Mouse (Mus musculus) layer of hippocampus, adult 2 months (tissue): ENCODE results near the gene Ing1. TPM values are rescaled to one million over a fixed set of nuclear protein-coding genes. Genes with fewer than 3 reads are reported as not detected.

Experiments
- DNase-seq, 2 experiments: peaks; one replicate each; pipeline ENCODE4 v3.0.0; 2022; ENCODE audit warnings: low spot score in 2 of 2
- H3K27ac ChIP-seq: fragments of 200-600 bp; 2 replicates; pipeline ENCODE4 v1.8.1; 2022
- H3K4me3 ChIP-seq: fragments of 200-600 bp; 2 replicates; pipeline ENCODE4 v1.8.1; 2022; ENCODE audit warnings: mild to moderate bottlenecking
- CTCF ChIP-seq: fragments of 200-600 bp; conservative IDR thresholded peaks from 2 replicates; pipeline ENCODE4 v1.8.1; 2022; ENCODE audit warnings: antibody characterized with exemption, mild to moderate bottlenecking, moderate library complexity
- total RNA-seq, 2 experiments: library from RNA; stranded (reverse); gene quantifications; 2 replicates each; pipeline ENCODE4 v1.2.3; 2021

The Ing1 gene
- total RNA-seq, 2 experiments from 2014 or later = 37.1 TPM

- DNase-seq = no peak
- no peak for TF ChIP-seq CTCF
- no peak overlapping the region for H3K4me3 ChIP-seq
- no peak overlapping the region for H3K27ac ChIP-seq
These were observed 19.7 kb downstream of the Ing1 start for GRCm38 (mm10) chr8:11574911-11575603.

DNA sequence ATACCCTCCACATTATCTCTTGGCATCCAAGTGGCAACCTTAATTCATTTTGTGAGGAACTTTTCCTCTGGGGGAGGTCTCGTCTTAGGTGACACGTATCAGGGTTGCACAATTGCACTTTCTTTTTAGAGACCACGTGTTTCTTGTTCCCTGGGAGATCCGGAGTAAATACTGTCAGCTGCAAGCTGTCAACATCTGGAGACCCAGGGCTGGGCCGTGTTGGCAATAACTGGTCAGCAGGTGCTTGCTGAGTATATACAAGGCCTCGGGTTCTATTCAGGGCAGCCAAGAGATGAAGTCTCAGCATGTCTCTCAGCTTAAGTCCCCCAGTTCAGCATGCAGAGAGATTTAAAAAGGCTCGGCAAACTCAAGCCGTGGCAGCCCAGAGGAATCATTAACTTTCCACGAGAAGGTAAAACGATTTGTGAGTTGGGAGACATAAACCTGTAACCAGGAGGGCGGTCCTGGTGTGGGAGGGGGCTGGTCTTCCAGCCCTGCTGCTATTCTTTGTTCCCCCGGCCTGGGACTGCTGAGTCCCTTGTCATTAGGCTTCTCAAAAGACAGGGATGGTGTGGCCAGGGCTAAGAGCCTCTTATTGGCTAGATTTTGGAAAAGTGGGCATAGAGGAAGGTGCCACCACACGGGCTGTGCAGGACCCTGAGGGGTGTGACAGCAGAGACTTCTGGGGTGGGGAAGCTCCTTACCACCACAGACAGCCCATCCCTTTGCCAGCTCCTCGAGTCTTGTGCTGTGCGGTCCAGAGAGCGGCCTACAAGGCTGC is 20.4 kb downstream of the Ing1 start:
- DNase-seq = no peak
- H3K4me3 ChIP-seq = no peak overlapping the region
- TF ChIP-seq CTCF = no peak
- no peak overlapping the region for H3K27ac ChIP-seq

DNA sequence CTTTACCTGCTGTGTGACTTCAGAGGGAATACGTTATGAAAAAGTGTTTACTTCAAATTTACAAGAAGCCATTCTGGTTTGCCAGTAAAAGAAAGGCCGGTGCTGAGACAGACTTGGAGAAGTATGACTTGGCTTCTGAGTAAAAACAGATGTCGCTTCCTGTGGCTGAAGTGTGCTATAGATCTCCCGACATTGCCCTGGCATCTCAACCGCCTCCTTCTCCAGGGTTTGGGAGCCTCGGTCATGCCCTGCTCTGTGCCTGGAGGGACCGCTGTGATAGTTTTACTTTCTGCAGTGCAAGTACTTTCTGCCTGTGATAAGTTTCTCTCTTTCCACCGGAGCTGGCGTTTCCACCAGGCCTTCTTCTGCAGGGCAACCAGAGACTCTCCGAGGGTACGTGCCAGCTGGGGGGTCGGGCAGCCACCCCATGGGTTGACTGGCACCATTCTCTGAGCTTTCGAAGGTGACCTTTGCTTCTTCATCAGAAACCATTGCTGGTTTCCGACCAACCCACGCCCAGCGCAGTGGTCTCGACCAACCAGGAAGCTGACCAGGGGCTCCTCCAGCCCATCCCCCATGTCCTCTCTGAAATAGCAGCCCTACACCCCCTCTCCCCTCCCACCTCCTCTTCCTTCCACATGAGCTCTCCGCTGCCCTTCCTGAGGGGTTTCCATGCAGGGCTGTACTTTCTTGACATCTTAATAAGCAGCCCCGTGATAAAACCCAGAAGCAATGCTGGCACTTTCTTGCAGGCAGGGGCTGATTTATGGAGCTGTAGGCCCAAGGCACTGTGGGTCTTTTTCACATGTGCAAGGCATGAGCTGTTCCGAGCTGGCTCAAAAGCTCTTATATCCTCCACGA is 30.4 kb downstream of the Ing1 start:
- no peak for TF ChIP-seq CTCF
- no peak for DNase-seq
- no peak overlapping the region for H3K4me3 ChIP-seq
- H3K27ac ChIP-seq = no peak overlapping the region

DNA sequence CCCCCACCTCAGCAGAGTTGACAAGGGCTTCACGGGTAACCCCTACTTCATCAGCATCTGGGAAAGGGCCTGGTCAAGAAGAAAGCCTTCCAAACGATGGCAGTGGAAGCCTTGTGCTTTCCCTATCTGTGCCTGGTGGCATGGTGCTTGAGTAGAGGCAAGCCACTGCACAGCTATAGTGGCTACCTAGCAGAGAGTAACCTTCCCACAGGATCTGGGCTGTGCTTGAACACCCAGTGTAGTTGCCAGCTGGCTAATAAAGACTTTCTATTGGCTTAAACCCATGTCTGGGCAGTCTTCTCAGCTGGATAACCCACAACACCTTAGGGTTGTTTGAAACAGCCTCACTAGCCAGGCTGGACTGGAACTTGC is 31.0 kb downstream of the Ing1 start:
- Histone ChIP-seq H3K4me3 (no peak overlapping the region), H3K27ac (no peak overlapping the region)
- no peak for DNase-seq
- TF ChIP-seq CTCF = no peak

GRCm38 (mm10) chr8:11591837-11592236 is 36.5 kb downstream of the Ing1 start:
- H3K27ac ChIP-seq = no peak overlapping the region
- DNase-seq = no peak
- TF ChIP-seq CTCF = no peak

DNA sequence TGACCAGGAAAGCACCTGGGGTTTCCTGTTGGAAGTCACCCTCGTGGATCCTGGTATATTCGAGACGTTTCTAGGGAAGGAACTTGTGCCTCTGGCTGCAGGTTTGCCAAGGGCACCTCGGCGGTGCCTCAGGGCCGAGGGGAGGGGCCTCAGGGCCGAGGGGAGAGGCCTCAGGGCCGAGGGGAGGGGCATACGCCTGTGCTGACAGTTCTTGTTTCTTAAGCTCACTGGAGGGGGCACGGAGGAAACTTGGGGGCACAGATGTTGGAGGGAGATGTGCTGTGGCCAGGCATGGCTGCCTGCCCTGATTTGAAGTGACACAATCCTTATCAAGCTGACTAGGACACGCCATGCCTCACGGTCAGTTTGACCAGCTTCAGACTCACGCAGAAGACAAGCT is 36.9 kb downstream of the Ing1 start:
- no peak overlapping the region for H3K4me3 ChIP-seq
- no peak overlapping the region for H3K27ac ChIP-seq
- TF ChIP-seq CTCF = no peak
- DNase-seq = no peak

More at GRCm38 (mm10) chr8:11591837-11592236, 36.5 kb downstream of the Ing1 start:
- H3K4me3 ChIP-seq = no peak overlapping the region

GRCm38 (mm10) chr8:11593222-11593884 is 38.0 kb downstream of the Ing1 start:
- no peak for TF ChIP-seq CTCF
- H3K27ac ChIP-seq = no peak overlapping the region
- DNase-seq = no peak
- H3K4me3 ChIP-seq = no peak overlapping the region

DNA sequence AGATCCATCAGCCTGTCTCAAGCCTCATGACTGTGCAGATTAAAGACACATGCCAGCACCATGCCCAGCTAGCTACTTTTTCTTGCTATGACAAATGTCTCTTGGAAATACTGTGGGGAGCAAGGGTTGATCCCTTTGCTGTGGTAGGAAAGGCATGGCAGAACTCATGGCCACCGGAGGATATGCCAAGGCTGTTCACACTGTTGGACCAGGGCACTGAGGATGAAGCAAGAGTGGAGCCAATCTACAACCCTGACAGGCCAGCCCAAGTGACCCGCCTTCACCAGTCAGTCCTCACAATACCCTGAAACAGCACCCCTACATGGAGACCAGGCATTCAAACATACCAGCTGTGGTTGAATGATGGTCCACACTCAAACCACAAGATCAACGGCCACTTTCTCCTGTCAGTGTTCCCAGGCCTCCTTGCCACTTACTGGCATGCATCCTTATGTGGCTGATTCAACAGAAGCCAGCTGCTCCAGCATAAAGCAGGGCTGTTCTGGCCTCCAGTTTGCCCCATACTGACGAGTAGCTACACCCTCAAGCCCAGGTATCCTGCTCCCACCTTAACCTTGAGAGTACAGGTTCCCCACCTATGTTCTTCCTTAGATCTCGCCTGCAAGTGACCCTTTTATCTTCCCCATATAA is 45.1 kb downstream of the Ing1 start:
- Histone ChIP-seq H3K27ac (no peak overlapping the region), H3K4me3 (no peak overlapping the region)
- no peak for TF ChIP-seq CTCF
- DNase-seq = no peak

- no peak overlapping the region for H3K4me3 ChIP-seq
- peak in 1 of 2 experiments; percentile 62 for DNase-seq
- H3K27ac ChIP-seq = peak overlapping the region; percentile 28; the same call in 1 of the 2 replicates
- TF ChIP-seq CTCF = peak; percentile 93
These were observed 46.8 kb downstream of the Ing1 start for GRCm38 (mm10) chr8:11602006-11602680.

DNA sequence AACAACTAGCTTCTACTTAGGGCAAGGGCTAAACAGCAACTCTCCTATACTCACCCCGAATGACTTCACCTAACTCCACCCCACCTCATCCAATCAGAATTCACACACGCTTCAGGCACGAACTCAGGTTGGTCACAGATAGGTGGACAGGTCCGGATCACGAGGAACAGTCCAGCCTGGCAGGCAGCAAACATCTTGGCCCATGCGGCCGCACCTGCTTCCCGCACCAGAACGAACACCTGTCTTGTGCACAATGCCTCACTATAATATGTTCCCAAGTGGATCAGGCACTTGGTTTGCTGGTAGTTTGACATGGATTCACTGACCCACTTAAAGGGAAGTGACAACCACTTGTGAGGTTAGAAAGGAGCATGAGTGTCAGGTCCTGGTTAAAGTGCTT is 53.5 kb downstream of the Ing1 start:
- TF ChIP-seq CTCF = no peak
- Histone ChIP-seq H3K27ac (no peak overlapping the region), H3K4me3 (no peak overlapping the region)
- DNase-seq = no peak

Other genes with a start within 250 kb of the Ing1 start
- 10 to 100 TPM; 53.7 to 55.4 TPM for gene Col4a2, start 242.8 kb upstream of the Ing1 start, total RNA-seq
- gene Col4a1, start 242.7 kb upstream of the Ing1 start, total RNA-seq = 10 to 100 TPM; 52.0 to 53.6 TPM
- gene Rab20, start 76.9 kb upstream of the Ing1 start, total RNA-seq = not detected
- gene Naxd, start 58.1 kb upstream of the Ing1 start, total RNA-seq = 10 to 100 TPM; 62.7 to 69.0 TPM
- gene Cars2, start 4.8 kb upstream of the Ing1 start, total RNA-seq = 10 to 100 TPM; 22.7 to 26.5 TPM
- gene Ankrd10, start 80.2 kb downstream of the Ing1 start, total RNA-seq = 10 to 100 TPM; 55.4 to 71.2 TPM
- not detected for gene 1700016D06Rik, start 145.5 kb downstream of the Ing1 start, total RNA-seq
- gene Arhgef7, start 172.2 kb downstream of the Ing1 start, total RNA-seq = 100 to 1,000 TPM; 120 to 123 TPM